Mouse (Mus musculus) CD4-positive, CD25-positive, alpha-beta regulatory T cell (primary cell): ENCODE results near the gene Slc34a2. TPM values are rescaled to one million over a fixed set of nuclear protein-coding genes. Genes with fewer than 3 reads are reported as not detected.

ENCODE experiments used
- polyA plus RNA-seq: library from polyadenylated mRNA; unstranded; fragments of 100-300 nt; shearing (Covaris generic); gene quantifications from one replicate; pipeline ENCODE4 v1.2.1, GENCODE M21; 2017

The Slc34a2 gene
- polyA plus RNA-seq = 0.14 TPM

GRCm38 (mm10) chr5:53037781-53038180, at the start of gene Slc34a2:
Slc34a2 (plus strand) TSS chr5:53038081.

Other genes starting within 250 kb of the Slc34a2 start
- gene Anapc4, start 204.1 kb upstream of the Slc34a2 start, polyA plus RNA-seq = 67.2 TPM
- 0.08 TPM for gene Sel1l3, start 175.8 kb downstream of the Slc34a2 start, polyA plus RNA-seq
- 93.0 TPM for gene Smim20, start 229.0 kb downstream of the Slc34a2 start, polyA plus RNA-seq